Mouse (Mus musculus) A20 (cell line): ENCODE results near the gene Reg4.

Experiments used
- DNase-seq: peaks from one replicate; pipeline ENCODE4 v3.0.0-alpha.2; 2011; ENCODE audit warnings: low read depth, low spot score

Gene Reg4

GRCm38 (mm10) chr3:98280933-98281678, 59.1 kb downstream of the Reg4 start:
- DNase-seq = peak; percentile 70

GRCm38 (mm10) chr3:98282422-98282821, 60.5 kb downstream of the Reg4 start:
- DNase-seq = no peak

GRCm38 (mm10) chr3:98283205-98283604, 61.2 kb downstream of the Reg4 start:
- DNase-seq = no peak
